ENCODE assay signal across 9 mouse cellular contexts in genomic region chr13:60226251-60226836, GRCm38 (mm10). TPM values are rescaled to one million over a fixed set of nuclear protein-coding genes. Genes with fewer than 3 reads are reported as not detected.
DNase-seq lines count a peak whose midpoint lies in the region; ATAC-seq and TF ChIP-seq lines count a peak whose summit lies in the region.
"Had no signal": no experiment of that assay in that cellular context is flagged by ENCODE, and none has a peak within 500 bp of the region (broad histone marks: within the 10 kb centered on the region; RNA-seq: fewer than 3 reads in every experiment).

No protein-coding gene starts in this region.

- no peak overlapping the region; the same call in 1 of the 2 replicates for H3K4me2 ChIP-seq in hindbrain, embryonic 11.5 days (replicated peaks; ENCODE audit: low read depth, low read length)
- H3K4me2 ChIP-seq in neural tube, embryonic 11.5 days (ENCODE audit: low read depth): no peak overlapping the region

- no peaks in the 10 kb centered on the region for H3K4me1 ChIP-seq in kidney, adult 2 months (ENCODE audit: control insufficient read depth, insufficient read depth, low read length)
- 0 out of 2 replicates have a peak, but pooled peaks cover 4% of the 10 kb centered on the region for H3K4me1 ChIP-seq in hindbrain, embryonic 11.5 days (replicated peaks; ENCODE audit: control insufficient read depth, insufficient read depth, low read length)
- H3K4me1 ChIP-seq in neural tube, embryonic 11.5 days (ENCODE audit: control insufficient read depth, insufficient read depth, low read length): peaks cover 4% of the 10 kb centered on the region

- no peak for TF ChIP-seq POLR2A in kidney, adult 2 months (IDR thresholded peaks at IDR 0.05; ENCODE audit: low read depth, low read length)

- DNase-seq in kidney, adult 2 months: peak; percentile 15
- DNase-seq in kidney, adult 11 months: no peak
- DNase-seq in embryo, embryonic 11.5 days (ENCODE audit: low read depth, low spot score): peak; percentile 61
- peak; percentile 55 for DNase-seq in hindbrain, embryonic 11.5 days (ENCODE audit: low spot score)
- DNase-seq in neural tube, embryonic 11.5 days (ENCODE audit: low spot score): peak; percentile 68
- no peak for DNase-seq in layer of hippocampus, adult 11-12 months (ENCODE audit: low spot score)
- no peak for DNase-seq in right cerebral cortex, postnatal 36 days (ENCODE audit: low spot score in 2 of 2)
- no peak for DNase-seq in cerebellum, adult 9-11 months

- H3K27me3 ChIP-seq in kidney, adult 2 months (replicated peaks; ENCODE audit: control insufficient read depth, insufficient read depth, low read length): no peaks in the 10 kb centered on the region
- no peaks in the 10 kb centered on the region for H3K27me3 ChIP-seq in hindbrain, embryonic 11.5 days (ENCODE audit: control insufficient read depth, insufficient read depth, low read length)
- H3K27me3 ChIP-seq in neural tube, embryonic 11.5 days (ENCODE audit: control insufficient read depth, insufficient read depth, low read length): no peaks in the 10 kb centered on the region

- H3K9me3 ChIP-seq in hindbrain, embryonic 11.5 days (ENCODE audit: control insufficient read depth, low read length): 0 out of 2 replicates have a peak, but pooled peaks cover 4% of the 10 kb centered on the region
- no peaks in the 10 kb centered on the region for H3K9me3 ChIP-seq in neural tube, embryonic 11.5 days (ENCODE audit: control insufficient read depth, low read length)

- ATAC-seq in hindbrain, embryonic 11.5 days (ENCODE audit: low FRiP score): peak; percentile 73
- ATAC-seq in neural tube, embryonic 11.5 days (ENCODE audit: insufficient read depth, low FRiP score, low TSS enrichment): 0 out of 2 replicates have a peak, but pooled peaks have one; percentile 38

- H3K4me3 ChIP-seq in kidney, adult 2 months (ENCODE audit: insufficient read depth, low read depth, low read length): no peak overlapping the region
- H3K4me3 ChIP-seq in hindbrain, embryonic 11.5 days (ENCODE audit: low read depth, low read length): no peak overlapping the region
- H3K4me3 ChIP-seq in neural tube, embryonic 11.5 days (ENCODE audit: low read depth, low read length): no peak overlapping the region

- no peak overlapping the region for H3K27ac ChIP-seq in kidney, adult 2 months (ENCODE audit: insufficient read depth, low read depth, low read length)
- peak overlapping the region; percentile 36; the same call in 1 of the 2 replicates for H3K27ac ChIP-seq in hindbrain, embryonic 11.5 days (ENCODE audit: low read depth, low read length)
- H3K27ac ChIP-seq in neural tube, embryonic 11.5 days (ENCODE audit: low read depth, low read length): peak overlapping the region; percentile 53; the same call in 1 of the 2 replicates

- no peak overlapping the region for H3K9ac ChIP-seq in hindbrain, embryonic 11.5 days (ENCODE audit: low read depth, low read length)
- H3K9ac ChIP-seq in neural tube, embryonic 11.5 days (ENCODE audit: low read length): no peak overlapping the region

- no peaks in the 10 kb centered on the region for H3K36me3 ChIP-seq in kidney, adult 2 months (ENCODE audit: control insufficient read depth, insufficient read depth, low read length)
- H3K36me3 ChIP-seq in hindbrain, embryonic 11.5 days (ENCODE audit: control insufficient read depth, insufficient read depth, low read length): no peaks in the 10 kb centered on the region
- no peaks in the 10 kb centered on the region for H3K36me3 ChIP-seq in neural tube, embryonic 11.5 days (ENCODE audit: control insufficient read depth, insufficient read depth, low read length)
- H3K36me3 ChIP-seq: G1E had no signal

- 27% methylated on average over 9 of the region's 9 CpGs for WGBS in kidney, adult 2 months
- 18% methylated on average over 9 of the region's 9 CpGs for WGBS in hindbrain, embryonic 11.5 days
- 15% methylated on average over 9 of the region's 9 CpGs for WGBS in neural tube, embryonic 11.5 days

- TF ChIP-seq CTCF in kidney, adult 2 months (conservative IDR thresholded peaks at IDR 0.05; ENCODE audit: insufficient read depth, insufficient read length, low read depth, low read length): no peak

RNA-seq across cellular contexts. Expression of gene Gas1, which starts 49.2 kb away (rescaled TPM):
- 31.1 and 53.9 TPM in 2 replicates for polyA plus RNA-seq in kidney, adult 2 months (2012; rRNA removed)
- 106 and 124 TPM in 2 replicates for polyA plus RNA-seq in hindbrain, embryonic 11.5 days (2014; fragmentation: Nextera tagmentation; extraction: Ambion mirVana)
- polyA plus RNA-seq in neural tube, embryonic 11.5 days (2014; fragmentation: Nextera tagmentation; extraction: Ambion mirVana): 168 and 192 TPM in 2 replicates
- polyA plus RNA-seq: G1E had no signal

Comparison
In these comparisons a context has a peak if more than half of its experiments do, and no peak if none do; other contexts are left out.
1. DNase-seq: peak in kidney, adult 2 months (single experiment), embryo, embryonic 11.5 days (single experiment), hindbrain, embryonic 11.5 days (single experiment) and neural tube, embryonic 11.5 days (single experiment); none in kidney, adult 11 months (single experiment), layer of hippocampus, adult 11-12 months (single experiment), right cerebral cortex, postnatal 36 days (0 of 2) and cerebellum, adult 9-11 months (single experiment).